Mouse (Mus musculus) T-helper 2 cell (primary cell): ENCODE results near the gene Atad5.

ENCODE experiments used
- in situ Hi-C: fragments of 300-600 bp; cut with MboI, MseI; formaldehyde crosslinking; loops from one replicate; pipeline ENCODE4 v1.15.1; 2025; ENCODE audit warnings: high pct_unique_total_duplicates

The Atad5 gene

DNA sequence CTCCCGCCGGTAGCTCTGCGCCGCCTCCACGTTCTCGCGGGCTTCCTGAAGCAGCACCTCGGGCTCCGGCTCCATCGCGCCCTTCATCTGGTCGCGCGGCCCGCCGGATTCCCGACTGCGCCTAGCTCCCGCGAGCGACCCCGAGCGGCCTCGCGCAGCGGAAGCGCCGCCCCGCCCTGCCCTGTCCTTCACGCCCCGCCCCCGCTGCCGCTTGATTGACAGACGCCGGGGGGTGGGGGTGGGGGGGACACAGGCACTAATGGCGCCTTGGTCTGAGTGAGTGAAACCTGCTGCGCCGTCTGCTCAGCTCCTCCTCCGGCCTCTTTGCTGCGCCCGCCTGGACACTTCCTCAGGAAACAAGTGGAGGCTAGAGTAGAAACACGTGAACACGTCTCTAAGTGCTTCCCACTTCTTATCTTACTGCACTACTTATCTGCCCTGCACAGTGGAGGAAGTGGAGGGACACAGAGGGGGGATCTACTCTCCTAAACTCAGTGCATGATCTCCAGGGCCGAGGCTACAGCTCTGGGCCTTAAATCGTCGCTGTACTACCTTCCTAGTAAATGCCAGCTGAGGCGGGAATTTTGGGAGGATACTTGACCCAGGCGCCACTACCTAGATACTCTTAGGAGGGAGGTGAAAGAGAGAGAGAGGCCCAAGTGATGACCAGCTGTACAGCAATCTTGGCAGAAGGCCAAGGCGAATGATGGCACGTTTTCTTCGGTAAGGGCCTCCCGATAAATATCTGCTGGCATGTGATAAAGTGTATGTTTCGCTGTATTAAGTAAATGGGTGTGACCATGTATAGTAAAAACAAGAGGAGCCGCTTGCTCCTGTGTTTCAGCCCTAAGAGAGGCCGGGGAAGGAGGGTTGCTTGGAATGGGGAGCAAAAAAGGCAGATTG, 8.1 kb upstream of the Atad5 start, which contains the start of gene Crlf3:
Gene Crlf3 (minus strand): TSS at position 166 of the 903 bp plus-strand sequence.
- in situ Hi-C loops, result no loop called here

DNA sequence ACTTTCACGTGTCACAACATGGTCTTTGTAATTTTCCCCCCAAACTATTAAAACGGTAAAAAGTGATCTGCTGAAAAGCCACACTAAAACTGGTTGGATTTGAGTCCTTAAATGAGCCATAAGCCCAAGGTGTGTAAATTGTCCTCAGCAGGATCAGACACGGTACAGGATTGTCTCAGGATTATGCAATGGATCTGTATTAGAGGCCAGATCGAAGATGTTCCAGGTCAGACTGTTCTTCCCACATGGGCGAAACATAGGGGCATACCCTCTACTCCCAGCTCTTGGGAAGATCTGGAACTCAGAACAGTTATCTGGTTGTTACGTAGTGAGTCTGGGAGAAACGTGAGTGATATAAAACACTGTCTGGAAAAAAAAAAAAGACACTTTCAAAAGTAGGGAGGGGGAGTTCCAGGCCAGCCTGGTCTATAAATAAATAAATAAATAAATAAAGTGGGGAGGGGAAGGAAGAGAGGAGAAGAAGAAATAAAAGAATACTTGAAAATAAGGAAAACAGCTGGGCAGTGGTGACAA, 7.3 kb upstream of the Atad5 start:
- in situ Hi-C loops, result no loop called here

DNA sequence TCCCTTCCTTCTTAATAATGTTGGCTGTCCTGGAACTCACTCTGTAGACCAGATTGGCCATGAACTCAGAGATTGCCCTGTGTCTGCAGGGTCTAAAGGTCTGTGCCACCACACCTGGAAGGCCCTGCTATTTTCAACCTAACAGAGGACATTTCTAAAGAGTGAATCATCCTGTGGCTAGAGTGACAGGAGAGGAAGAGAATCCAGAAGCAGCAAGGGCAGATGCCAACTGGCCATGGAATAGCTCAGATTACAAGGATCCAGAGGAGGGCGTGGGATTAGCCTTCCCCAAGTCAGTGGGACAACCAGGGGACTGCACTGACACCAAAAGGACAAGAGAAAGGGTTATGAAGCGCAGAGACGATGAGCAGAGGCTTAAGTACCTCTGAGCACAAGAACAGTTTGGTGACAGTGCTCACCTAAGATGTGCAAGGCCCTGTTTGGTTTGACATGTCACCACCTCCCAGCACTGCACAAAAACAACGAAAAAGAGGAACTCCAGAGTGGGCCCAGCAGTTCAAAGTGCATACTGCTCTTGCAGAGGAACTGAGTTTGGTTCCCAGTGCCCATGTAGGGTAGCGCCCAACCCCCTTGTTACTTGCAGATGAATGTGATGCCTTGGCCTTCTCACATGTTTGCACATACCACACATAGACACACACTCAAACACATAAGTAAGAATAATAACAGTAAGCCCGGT, 3.7 kb upstream of the Atad5 start:
- in situ Hi-C loops, result no loop called here

DNA sequence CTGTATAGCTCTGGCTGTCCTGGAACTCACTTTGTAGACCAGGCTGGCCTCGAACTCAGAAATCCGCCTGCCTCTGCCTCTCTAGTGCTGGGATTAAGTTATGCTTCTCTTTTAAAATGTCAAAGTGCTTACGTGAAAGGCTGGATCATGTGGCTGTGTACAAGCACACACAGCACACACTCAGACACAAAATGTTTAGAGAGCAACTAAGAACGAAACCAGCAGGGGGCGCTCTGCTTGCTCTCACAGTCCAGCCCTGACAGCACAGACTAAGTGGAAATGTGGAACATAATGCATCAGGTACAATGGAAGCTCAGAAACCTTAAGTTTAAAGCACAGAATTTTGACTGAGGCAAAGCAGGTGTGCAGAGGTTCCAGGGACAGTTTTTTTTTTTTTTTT, 2.4 kb upstream of the Atad5 start:
- in situ Hi-C loops, result no loop called here

DNA sequence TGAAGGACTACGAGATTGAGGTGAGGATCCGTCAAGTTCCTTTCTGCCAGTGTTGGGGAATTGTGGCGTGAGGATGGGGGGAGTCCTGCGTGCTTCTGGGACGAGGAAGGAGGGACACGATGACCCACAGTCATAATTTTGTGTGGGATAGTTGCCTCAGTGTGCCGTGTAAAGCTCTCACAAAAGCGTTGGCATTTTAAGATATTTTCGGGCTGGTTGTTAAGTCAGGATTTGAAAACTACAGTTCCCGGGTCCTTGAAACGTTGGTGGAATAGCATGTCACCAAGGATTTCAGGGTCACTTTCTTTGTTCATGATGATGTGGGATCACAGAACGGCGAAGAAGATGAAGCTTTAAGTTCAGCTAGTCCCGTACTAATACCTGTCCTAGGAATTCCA, 616 bp downstream of the Atad5 start:
- in situ Hi-C loops, result no loop called here

DNA sequence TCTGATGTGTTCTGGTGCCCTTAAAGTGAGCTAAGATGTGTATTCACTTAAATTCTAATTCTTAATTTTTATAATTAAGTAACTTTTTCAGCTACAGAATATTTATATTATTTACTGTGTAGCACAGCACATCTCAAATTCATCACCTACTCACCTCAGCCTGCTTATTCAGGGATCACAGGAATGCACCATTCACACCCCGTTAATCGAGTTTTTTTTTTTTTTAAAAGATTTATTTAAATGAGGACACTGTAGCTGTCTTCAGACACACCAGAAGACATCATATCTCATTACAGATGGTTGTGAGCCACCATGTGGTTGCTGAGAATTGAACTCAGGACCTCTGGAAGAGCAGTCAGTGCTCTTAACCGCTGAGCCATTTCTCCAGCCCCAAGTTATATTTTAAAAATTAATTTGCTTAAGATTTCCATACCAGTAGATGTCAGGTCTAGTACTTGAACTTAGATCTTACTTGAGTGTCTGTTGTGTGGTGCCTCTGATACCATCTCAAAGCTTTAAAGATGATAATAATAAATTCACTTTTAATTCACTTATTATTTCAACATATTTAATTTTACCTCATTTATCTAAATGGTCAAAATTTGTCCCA, 1.5 kb downstream of the Atad5 start:
- in situ Hi-C loops, result no loop called here

DNA sequence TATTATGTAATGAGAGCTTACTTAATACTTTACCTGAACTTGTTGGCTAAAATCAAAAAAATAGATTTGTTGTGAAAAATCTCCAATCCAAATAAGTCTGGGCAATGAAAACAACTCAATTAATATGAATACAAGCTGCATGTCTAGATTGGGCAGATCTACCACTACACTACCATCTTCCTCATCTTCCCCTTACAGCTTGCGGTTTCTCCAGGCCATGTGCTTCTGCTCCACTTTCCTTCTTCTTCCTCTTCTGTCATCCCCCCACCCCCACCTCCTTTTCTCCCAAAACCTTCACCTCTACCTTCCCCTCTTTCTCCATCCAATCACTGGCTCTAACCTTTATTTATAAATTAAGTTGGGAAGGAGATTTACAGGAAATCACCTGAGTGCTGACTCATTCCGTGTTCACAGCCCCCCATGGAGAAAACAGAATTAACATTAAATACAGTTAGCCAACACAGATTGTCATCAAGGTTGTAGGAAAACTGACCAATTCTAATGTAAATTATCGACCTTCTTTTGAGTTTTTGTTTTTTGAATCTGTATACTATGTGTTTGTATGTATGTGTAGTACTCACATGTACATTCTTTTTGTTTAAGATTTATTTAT, 9.3 kb downstream of the Atad5 start:
- in situ Hi-C loops, result no loop called here

DNA sequence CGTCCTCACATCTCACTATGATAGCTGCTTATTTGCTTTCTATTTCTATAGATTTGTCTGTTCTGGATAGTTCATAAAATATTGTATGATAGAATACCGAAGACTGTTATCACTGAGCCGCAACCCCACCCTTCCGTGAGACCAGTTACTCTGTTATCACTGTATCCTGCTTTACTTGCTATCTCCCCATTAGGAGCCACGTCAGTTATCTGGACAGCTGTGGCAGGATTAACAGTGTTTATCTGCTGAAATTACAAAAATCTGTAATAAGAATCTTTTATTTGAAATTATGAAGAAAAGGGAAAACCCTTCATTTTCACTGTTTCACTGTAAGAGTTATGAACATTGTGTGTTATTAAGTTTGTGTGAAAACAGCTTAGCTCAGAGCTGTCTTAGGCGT, 12.1 kb downstream of the Atad5 start:
- in situ Hi-C loops, result no loop called here

DNA sequence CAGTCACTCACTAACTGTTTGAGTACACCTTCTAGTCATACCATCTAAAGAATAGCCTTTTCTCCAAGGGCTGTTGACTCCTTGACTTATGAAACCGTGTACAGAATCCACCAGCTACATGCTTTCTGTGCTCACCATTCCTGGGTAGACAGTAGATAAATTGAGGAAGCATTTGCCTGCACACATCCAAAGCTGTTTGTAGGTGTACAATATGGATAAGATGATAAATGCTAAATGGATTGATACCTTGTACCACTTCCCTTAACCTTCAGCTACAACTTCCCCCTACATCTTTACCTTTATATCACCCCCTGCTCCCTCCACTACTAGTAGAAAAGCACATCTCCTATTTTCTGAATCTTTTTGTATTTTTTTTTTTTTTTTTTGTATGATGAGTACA, 15.2 kb downstream of the Atad5 start:
- in situ Hi-C loops, result no loop called here

DNA sequence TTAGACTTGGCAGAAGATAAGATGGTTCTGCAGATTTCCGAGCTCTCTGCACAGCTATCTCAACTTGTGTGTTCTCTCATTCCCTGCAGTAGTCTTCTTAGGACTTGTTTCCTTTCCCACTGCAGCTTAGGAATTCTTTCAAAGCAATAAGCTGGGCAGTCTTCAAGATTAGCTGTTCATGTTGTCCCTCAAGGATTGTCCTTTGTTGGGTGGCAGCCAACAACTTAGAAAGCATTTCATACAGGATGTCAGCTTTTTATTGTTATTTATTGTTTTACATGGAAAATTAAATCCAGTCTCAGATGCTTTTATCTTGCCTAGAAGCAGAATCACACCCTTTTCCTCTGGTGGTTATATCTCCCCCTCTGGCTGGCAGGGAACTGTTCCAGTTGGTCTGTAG, 27.2 kb downstream of the Atad5 start:
- in situ Hi-C loops, result no loop called here

DNA sequence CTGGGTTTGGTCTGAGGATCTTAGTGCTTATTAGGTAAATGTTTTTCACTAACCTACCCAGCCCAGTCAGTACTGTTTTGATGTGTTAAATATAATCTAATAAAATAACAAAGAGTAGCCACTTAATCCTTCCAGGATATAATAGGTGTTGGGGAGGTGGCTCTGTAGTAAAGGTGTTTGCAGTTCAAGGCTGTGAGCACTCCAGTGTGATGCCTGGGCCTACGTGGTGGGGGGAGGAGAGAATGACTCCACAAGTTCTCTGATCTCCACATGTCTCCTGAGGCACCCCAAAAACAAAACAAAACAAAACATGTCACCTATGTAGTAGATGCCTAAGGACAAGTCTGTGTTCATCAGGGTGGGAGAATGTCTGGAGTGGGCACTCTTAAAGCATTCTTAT, 42.9 kb downstream of the Atad5 start:
- in situ Hi-C loops, result loop anchor here (5.0 kb wide), 1 partner anchor 90 kb away; no protein-coding TSS in a partner anchor

DNA sequence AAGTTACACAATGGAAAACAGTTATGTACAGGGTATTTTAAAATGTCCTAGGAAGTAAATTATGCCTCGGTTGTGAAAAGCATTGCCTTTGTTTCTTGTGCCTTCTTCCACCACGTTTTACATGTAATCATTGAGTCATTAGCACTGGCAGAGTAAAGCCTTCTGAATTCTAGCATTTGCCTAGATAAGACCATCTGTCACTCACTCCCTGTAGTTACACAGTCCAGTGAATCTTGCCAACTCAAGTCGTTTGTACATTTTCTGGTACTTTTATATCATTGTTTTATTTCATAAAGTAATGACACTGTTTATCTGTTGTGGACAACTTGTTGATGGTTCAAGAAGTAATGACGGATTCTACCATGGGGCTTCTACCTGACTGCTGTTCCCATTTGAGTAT, 45.5 kb downstream of the Atad5 start:
- in situ Hi-C loops, result loop anchor here (5.0 kb wide), 1 partner anchor 92 kb away; no protein-coding TSS in a partner anchor

DNA sequence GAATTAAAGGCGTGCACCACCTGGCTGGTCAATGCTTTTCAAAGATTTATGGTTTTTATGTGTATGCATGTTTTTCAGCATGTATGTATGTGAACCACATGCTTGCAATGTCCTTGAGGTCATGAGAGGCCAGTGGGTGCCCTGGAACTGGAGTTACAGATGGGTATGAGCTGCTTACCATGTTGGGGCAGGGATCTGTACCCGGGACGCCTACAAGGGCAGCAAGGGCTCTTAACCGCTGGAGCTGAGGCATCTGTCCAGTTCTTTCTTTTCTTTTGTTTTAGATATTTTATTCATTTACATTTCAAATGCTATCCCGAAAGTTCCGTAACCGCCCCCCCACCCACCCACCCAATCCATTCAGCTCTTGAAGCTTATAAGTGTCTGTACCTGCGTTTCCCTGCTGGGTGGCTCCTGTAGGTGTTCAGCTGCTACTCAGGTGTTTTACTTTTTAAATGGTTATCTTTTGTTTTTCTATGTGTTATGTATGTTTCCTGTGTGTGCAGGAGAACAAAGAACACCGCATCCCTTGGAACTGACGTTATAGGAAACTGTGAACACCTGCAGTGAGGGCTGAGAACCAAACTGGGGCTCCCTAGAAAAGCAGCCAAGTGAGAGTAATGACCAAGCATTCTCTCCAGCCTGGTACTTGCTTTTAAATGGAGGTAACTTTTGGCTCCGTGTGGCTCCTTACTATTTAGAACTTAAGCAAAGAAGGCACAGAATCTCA, 46.9 kb downstream of the Atad5 start:
- in situ Hi-C loops, result no loop called here

DNA sequence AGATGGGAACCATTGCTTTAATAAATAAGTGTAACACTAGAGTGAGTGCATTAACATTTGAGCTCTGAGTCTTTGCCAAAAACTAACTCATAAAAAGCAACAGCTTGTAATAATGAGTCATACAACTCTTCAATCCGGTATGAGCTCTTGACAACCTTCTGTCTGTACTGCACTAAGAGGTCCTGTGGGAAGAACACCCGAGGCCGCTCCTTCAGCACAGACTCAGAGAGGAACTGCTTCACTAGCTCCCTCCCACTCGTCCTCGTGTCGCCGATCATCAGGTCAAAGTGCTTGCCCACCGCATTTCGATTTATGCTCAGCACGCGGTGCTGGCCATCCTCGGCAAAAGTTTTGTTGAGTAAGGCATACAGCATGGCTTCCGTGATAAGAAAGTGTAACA, 47.6 kb downstream of the Atad5 start:
- in situ Hi-C loops, result no loop called here

DNA sequence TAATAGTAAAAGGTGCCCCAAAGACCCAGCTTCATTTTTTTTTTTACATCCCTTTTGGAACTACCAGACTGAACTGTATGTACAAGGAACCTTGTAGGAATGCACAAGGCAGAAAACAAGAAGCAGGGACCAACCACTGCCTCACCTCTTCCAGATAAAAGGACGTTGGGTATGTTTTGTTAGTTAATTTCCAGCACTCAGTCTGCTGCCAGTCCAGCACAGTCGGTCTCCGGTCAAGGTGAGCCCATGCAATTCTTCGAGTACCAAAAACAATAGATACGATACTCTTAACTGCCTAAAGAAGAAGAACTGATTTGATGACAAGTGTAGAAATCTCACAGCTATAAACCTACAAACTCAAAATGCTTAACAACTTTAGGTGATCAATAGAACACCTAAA, 48.6 kb downstream of the Atad5 start:
- in situ Hi-C loops, result no loop called here

DNA sequence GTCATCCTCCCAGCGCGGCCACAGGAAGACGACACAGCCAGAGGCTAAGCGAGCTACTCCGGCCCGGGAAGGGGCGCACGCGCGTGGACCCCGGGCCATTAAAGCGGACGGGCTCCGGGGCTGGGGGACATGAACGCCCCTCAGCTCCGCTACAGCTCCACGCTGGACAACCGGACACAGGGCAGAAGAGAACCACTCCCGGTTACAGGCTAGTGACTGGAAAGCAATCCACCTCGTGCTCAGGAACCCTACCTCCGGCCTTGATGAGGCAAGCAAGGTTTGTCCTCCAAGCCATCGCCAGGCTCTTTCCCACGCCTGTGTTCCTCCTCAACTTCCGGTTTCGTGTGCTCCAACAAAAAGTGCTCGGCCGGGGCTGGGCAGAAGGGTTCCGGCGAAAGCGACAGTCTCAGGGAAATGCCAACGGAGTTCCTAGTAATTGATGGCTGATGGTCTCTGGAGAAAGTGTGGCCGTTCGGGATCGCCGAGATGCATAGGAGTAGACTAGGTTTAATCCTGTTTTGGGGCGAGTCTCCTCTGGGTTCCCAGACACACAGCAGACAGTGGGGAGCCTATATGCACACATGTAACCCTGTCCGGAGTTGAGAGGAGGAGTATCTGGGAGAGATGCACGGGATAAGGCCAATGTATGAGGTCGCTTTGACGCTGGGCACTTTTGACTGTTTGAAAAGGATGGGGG, 52.8 kb downstream of the Atad5 start, which contains the start of gene Tefm:
Gene Tefm (minus strand): TSS at position 351 of the 697 bp plus-strand sequence.
- in situ Hi-C loops, result no loop called here

DNA sequence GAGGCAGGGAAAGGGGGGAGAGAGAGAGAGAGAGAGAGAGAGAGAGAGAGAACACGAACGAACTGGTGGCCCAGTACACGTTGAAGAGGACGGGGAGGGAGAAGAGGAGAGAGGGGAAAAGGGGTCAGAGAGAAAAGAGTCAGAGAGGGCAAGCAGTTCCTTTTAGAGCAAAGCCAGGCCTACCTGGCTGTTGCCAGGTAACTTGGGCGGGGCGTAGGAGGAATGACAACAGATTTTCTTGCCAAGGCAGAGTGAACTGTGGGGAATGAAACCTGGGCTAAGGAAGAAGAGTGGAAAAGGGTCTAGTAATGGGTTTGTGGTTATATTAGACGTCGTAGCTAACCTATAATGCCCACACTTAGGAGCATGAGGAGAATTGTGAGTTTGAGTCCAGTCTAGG, 53.7 kb downstream of the Atad5 start:
- in situ Hi-C loops, result no loop called here

DNA sequence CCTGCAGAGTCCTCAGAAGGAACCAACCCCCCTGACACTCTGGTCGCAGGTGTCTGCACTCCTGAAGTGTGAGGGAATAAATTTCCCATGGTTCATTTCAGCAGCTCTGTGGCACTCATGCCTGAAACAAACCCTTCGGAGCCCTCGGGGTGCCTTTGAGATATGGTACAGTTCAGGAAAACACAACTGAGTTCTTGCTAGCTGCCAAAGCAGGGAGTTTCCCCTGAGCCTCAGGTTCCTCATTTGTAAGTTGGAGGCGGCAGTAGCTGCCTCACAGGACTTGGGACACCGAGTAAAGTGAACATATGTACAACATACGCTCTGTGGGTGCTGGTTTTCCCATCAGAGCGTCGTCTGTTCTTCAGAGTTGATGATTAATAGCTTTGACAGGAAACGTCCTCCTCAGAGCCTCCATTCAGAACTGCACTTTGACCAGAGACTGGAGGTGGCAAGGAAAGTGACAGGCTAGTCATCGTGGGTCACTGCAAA, 56.6 kb downstream of the Atad5 start:
- in situ Hi-C loops, result no loop called here

DNA sequence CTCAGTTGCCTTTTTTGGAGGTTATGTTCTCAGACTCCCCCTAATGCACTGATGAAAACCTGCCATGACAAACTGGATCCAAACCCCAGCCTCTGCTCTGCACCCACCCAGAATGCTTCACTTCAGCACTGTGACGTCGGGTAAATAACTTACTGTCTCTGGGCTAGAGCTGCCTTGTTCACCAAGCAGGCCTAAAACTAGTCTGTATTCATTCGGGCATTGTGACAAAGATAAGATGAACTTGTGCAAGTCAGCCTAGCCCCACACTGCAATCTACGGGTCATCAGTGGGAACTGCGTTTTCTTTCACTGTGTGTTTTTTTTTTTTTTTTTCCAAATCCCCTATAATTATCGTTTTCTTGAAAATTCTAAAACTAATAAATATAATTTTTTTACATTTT, 58.5 kb downstream of the Atad5 start:
- in situ Hi-C loops, result no loop called here

DNA sequence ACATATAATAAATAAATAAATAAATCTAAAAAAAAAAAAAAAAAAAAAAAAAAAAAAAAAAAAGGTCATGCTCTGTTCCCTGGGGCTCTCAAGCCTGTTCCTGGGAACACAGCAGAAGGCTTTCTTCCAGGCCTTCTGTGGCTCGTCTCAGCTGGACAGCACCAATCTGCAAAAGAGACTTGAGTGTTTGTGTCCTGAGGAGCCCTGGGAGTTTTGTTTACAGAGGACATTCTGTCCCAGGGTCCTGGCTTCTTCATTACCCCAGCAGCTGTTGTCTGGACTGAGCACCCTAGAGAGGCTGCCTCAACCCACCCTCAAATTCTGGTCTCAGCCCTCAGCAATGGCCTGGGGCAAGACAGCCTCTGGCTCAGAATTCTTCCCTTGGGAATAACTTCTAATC, 59.1 kb downstream of the Atad5 start:
- in situ Hi-C loops, result no loop called here
